Mouse (Mus musculus) forebrain, embryonic 11.5 days (tissue): ENCODE measurements around the gene Hoga1. TPM values are rescaled to one million over a fixed set of nuclear protein-coding genes. Genes with fewer than 3 reads are reported as not detected.
A peak's percentile ranks its signal among the peaks of the same experiment; 100 is the strongest.

Source experiments
- ATAC-seq: fragments of 200-750 bp; cut with Nextera tagmentation; replicated peaks from 2 replicates; pipeline ENCODE4 v1.8.0; 2017; ENCODE audit warnings: moderate TSS enrichment; ENCODE audit not compliant: low FRiP score
- DNase-seq: peaks from one replicate; pipeline ENCODE4 v3.0.0-alpha.2; 2017; ENCODE audit warnings: low spot score
- H3K27ac ChIP-seq: fragments of 300-500 bp; sonication (generic); 2 replicates; pipeline ENCODE4 v1.5.1; 2014; ENCODE audit warnings: low read depth, low read length
- H3K27me3 ChIP-seq: fragments of 300-500 bp; sonication (generic); 2 replicates; pipeline ENCODE4 v1.6.1; 2014; ENCODE audit warnings: mild to moderate bottlenecking, low read length, mixed read lengths; ENCODE audit not compliant: control insufficient read depth, insufficient read depth
- H3K36me3 ChIP-seq: fragments of 300-500 bp; sonication (generic); 2 replicates; pipeline ENCODE4 v1.6.1; 2014; ENCODE audit warnings: mild to moderate bottlenecking, low read length, moderate library complexity, mixed read lengths; ENCODE audit not compliant: control insufficient read depth, insufficient read depth
- H3K4me1 ChIP-seq: fragments of 300-500 bp; sonication (generic); replicated peaks from 2 replicates; pipeline ENCODE4 v1.6.1; 2014; ENCODE audit warnings: low read length, mixed read lengths; ENCODE audit not compliant: control insufficient read depth, insufficient read depth
- H3K4me2 ChIP-seq: fragments of 300-500 bp; sonication (generic); 2 replicates; pipeline ENCODE4 v1.6.1; 2014; ENCODE audit warnings: low read depth, mild to moderate bottlenecking, low read length, moderate library complexity, mixed read lengths; ENCODE audit not compliant: severe bottlenecking
- H3K4me3 ChIP-seq: fragments of 300-500 bp; sonication (generic); 2 replicates; pipeline ENCODE4 v1.5.1; 2014; ENCODE audit warnings: low read depth, low read length
- H3K9ac ChIP-seq: fragments of 300-500 bp; sonication (generic); 2 replicates; pipeline ENCODE4 v1.6.1; 2014; ENCODE audit warnings: low read length
- H3K9me3 ChIP-seq: fragments of 300-500 bp; sonication (generic); 2 replicates; pipeline ENCODE4 v1.6.1; 2016; ENCODE audit warnings: low read length, mixed read lengths; ENCODE audit not compliant: control insufficient read depth
- WGBS: fragments of 180-500 bp; shearing (Covaris S2); extraction: QIAGEN DNeasy Blood & Tissue Kit; methylation state at CpG from one replicate; pipeline ENCODE4 v1.1.7; 2014; 5-methylcytosine and 5-hydroxymethylcytosine counted together
- polyA plus RNA-seq: library from polyadenylated mRNA; unstranded; fragments of >200 nt; fragmentation: Nextera tagmentation; extraction: Ambion mirVana; gene quantifications from 2 replicates; pipeline ENCODE4 v1.2.1, GENCODE M21; 2014

The Hoga1 gene
- polyA plus RNA-seq, 1 experiment from 2014 or later, result 1.1 TPM

DNA sequence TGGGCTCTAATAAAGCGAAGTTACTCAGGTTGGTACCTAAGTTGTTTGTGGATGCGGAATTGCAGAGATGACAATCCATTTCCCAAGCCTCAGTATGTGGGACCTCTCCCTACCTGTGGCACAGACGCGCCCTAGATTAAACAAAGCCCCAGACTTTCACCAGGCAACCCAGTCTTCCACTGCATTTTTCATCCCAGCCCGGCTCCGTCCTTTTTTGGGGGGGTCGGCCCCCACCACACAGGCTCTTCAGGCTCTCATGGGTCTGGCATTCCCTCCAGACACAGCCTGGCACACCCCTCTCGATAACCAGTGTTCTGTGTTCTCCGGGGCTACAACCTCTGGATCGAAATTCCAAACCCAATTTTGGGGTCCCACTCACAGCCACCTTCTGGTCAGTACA lies 40.3 kb downstream of the Hoga1 start:
- no peak for ATAC-seq
- Histone ChIP-seq H3K27ac (no peak overlapping the region), H3K4me1 (peaks cover 6% of the 10 kb centered on the region; the same call in 1 of the 2 replicates), H3K36me3 (no peaks in the 10 kb centered on the region), H3K27me3 (no peaks in the 10 kb centered on the region), H3K4me3 (peak overlapping the region; percentile 76), H3K9me3 (no peaks in the 10 kb centered on the region), H3K4me2 (peak overlapping the region; percentile 81), H3K9ac (peak overlapping the region; percentile 83)
- no peak for DNase-seq
- WGBS, result 8% methylated on average over 10 of the region's 10 CpGs

DNA sequence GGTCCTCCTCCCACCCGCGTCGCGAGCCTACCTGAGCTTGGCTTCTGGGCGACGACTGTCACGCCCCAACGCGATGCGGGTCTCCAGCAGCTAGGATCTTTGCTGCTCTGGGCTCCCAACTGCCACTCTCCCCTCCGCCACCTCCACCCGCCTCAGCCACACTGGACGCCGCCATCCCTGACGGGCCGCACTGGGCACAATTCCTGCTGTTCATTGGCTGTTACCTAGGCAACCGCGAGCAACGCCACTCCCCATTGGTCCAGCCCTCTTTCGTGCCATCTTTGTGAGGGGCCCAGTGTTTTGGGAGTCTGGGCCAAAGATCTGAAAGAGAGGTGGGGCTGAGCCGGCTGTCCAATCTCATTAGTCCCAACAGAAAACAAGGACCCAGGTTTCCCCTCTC lies 40.8 kb downstream of the Hoga1 start, which contains the start of gene Morn4:
Gene Morn4, minus strand, starts transcription at position 192 of the 400 bp plus-strand sequence.
- 0% methylated on average over 21 of the region's 21 CpGs for WGBS
- peak within 1 kb of the TSS; percentile 81 for H3K4me2 ChIP-seq

DNA sequence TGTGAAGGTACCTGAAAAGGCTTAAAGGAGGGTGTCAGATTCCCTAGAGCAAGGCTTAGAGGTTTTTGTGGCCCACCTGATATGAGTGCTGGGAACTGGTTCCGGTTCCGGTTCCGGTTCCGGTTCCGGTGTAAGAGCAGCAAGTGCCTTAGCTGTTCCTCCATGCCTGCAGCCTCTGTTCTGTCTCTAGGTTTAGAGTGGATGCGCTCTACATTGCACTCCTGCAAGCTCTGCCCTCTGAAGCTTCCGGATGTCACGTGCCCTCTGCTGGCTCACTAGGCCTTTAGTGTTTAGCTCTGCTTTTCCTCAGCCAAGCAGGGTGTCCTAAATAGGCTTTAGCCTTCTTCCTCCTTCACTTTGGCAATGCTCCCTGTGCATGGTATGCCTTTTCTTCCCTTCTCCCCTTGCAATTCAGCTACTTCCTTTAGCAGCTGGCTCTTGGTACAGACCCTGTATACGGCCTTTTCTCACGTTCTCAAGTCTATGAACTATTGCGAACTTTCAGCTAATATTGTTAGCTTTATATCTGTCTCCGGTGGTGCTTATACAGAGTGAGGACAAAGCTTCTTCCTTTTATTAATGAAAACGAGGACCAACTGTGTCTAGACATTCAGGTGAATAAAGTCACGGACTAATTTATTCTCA lies 43.8 kb downstream of the Hoga1 start:
- Histone ChIP-seq H3K9me3 (no peaks in the 10 kb centered on the region), H3K4me3 (no peak overlapping the region; the same call in 1 of the 2 replicates), H3K4me2 (peak overlapping the region; percentile 55), H3K27me3 (no peaks in the 10 kb centered on the region), H3K9ac (0 out of 2 replicates have a peak overlapping the region, but pooled peaks have one; percentile 5), H3K27ac (0 out of 2 replicates have a peak overlapping the region, but pooled peaks have one; percentile 57), H3K36me3 (no peaks in the 10 kb centered on the region), H3K4me1 (peaks cover 11% of the 10 kb centered on the region; the same call in 1 of the 2 replicates)
- 18% methylated on average over 14 of the region's 14 CpGs for WGBS
- ATAC-seq (no peak), DNase-seq (peak; percentile 64)

More for the DNA sequence above, 40.8 kb downstream of the Hoga1 start, which contains the start of gene Morn4:
- Histone ChIP-seq H3K4me3 (peak within 1 kb of the TSS; percentile 76), H3K27me3 (no peaks in the 10 kb centered on the region), H3K9me3 (no peaks in the 10 kb centered on the region), H3K36me3 (no peaks in the 10 kb centered on the region), H3K9ac (peak within 1 kb of the TSS; percentile 83), H3K27ac (peak within 1 kb of the TSS; percentile 41), H3K4me1 (peaks cover 7% of the 10 kb centered on the region; the same call in 1 of the 2 replicates)
- ATAC-seq (peak; percentile 89), DNase-seq (peak; percentile 95)

DNA sequence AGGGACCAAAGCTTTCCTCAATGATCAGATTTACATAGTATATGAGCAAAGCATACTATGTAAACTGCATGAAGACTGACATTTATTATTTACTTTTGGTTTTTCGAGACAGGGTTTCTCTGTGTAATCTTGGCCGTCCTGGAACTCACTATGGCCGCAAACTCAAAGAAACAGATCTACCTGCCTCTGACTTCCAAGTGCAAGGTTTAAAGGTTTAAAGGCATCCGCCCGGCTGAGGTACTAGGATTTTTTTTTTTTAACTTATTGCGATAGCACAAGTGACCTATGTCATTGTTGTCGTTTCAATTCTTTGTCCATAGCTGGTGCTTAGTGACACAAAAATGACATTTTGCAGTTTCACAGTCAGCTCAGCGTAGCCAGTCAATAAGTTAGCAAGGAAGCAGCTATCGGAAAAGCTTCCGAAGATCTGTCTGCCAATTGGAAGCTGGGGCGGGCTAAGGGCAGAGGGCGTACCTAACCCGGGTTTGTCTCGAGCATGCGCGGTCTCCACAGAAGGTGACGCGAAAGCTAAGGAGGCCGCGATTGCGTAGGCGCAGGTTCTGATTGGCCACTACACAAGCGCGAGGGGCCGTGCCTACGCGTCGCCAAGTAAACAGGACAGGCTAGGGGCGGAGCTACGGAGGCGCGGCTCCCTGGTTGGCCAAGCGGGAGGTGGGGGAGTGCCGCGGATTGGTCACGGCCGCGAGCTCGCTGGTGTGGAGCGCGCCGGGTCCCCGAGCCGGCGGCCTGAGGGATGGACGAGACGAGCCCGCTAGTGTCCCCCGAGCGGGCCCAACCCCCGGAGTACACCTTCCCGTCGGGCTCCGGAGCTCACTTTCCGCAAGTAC lies 44.6 kb downstream of the Hoga1 start, which contains the start of gene Pi4k2a:
Gene Pi4k2a, plus strand, starts transcription at position 723 of the 848 bp plus-strand sequence.
- Histone ChIP-seq H3K9me3 (no peaks in the 10 kb centered on the region), H3K4me3 (peak within 1 kb of the TSS; percentile 91), H3K4me2 (peak within 1 kb of the TSS; percentile 94), H3K27ac (peak within 1 kb of the TSS; percentile 57), H3K9ac (peak within 1 kb of the TSS; percentile 86), H3K27me3 (no peaks in the 10 kb centered on the region), H3K4me1 (peaks cover 11% of the 10 kb centered on the region; the same call in 1 of the 2 replicates), H3K36me3 (no peaks in the 10 kb centered on the region; the same call in 1 of the 2 replicates)
- ATAC-seq (peak; percentile 97), DNase-seq (peak; percentile 99)
- WGBS, result under 1% methylated on average over 55 of the region's 55 CpGs

DNA sequence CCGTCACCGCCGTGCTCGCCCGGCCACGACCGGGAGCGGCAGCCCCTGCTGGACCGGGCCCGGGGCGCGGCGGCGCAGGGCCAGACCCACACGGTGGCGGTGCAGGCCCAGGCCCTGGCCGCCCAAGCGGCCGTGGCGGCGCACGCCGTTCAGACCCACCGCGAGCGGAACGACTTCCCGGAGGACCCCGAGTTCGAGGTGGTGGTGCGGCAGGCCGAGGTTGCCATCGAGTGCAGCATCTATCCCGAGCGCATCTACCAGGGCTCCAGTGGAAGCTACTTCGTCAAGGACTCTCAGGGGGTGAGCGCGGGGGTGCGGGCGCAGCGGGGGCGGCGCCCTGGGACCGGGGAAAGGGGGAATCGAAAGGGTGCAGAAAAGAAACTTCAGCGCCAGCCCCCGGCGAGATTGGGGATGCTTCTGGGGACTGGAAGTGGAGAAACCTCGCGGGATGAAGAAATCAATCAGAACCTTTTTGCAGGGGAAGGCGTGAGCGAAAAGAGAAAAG lies 45.3 kb downstream of the Hoga1 start:
- Histone ChIP-seq H3K27me3 (no peaks in the 10 kb centered on the region), H3K4me2 (peak overlapping the region; percentile 94), H3K4me1 (peaks cover 8% of the 10 kb centered on the region; the same call in 1 of the 2 replicates), H3K36me3 (no peaks in the 10 kb centered on the region; the same call in 1 of the 2 replicates), H3K9ac (peak overlapping the region; percentile 86), H3K27ac (peak overlapping the region; percentile 46; the same call in 1 of the 2 replicates), H3K9me3 (no peaks in the 10 kb centered on the region), H3K4me3 (peak overlapping the region; percentile 91)
- DNase-seq (no peak), ATAC-seq (peak; percentile 66)
- WGBS, result under 1% methylated on average over 52 of the region's 52 CpGs

DNA sequence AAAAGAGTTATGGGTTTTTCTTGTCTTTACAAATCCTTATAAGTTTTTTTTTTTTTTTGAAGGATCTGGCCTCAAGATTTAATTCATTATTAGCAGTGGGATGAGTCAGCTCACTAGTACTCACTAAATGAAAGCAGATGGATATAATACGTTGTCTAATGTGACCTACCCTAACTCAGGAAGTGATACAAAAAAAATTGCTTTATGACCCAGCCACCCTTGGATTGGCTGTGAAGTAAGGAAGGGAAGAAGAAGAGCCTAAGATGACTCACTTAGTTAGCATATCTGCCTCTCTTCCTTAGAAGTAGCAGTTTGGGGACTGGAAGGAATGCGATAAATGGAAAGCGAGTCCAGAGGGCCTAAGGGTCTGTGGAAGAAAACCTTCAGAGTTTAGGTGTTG lies 54.0 kb downstream of the Hoga1 start:
- 91% methylated on average over 3 of the region's 3 CpGs for WGBS
- no peaks in the 10 kb centered on the region for H3K4me1 ChIP-seq
- no peak for DNase-seq
- no peak overlapping the region for H3K4me2 ChIP-seq
- no peaks in the 10 kb centered on the region; the same call in 1 of the 2 replicates for H3K36me3 ChIP-seq
- no peak overlapping the region for H3K27ac ChIP-seq
- no peak overlapping the region for H3K9ac ChIP-seq
- no peaks in the 10 kb centered on the region for H3K27me3 ChIP-seq
- no peaks in the 10 kb centered on the region for H3K9me3 ChIP-seq
- ATAC-seq, result no peak
- H3K4me3 ChIP-seq, result no peak overlapping the region

DNA sequence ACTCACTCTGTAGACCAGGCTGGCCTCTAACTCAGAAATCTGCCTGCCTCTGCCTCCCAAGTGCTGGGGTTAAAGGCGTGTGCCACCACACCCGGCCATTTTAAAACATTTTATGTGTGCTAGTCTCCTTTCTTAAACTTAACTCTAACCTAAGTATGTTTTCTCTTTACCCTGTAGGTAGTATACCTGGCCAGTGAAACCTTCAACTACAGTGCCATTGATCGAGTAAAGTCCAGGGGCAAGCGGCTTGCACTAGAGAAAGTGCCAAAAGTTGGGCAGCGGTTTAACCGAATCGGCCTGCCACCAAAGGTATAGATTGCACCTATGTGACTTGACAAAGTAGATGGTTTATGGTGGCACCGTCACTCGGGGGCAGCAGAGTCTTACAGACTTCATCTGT lies 59.3 kb downstream of the Hoga1 start:
- Histone ChIP-seq H3K4me2 (no peak overlapping the region), H3K9me3 (no peaks in the 10 kb centered on the region), H3K27ac (no peak overlapping the region), H3K36me3 (peaks cover 4% of the 10 kb centered on the region; the same call in 1 of the 2 replicates), H3K9ac (no peak overlapping the region), H3K27me3 (no peaks in the 10 kb centered on the region), H3K4me3 (no peak overlapping the region), H3K4me1 (no peaks in the 10 kb centered on the region)
- 96% methylated on average over 9 of the region's 9 CpGs for WGBS
- ATAC-seq (no peak), DNase-seq (no peak)

DNA sequence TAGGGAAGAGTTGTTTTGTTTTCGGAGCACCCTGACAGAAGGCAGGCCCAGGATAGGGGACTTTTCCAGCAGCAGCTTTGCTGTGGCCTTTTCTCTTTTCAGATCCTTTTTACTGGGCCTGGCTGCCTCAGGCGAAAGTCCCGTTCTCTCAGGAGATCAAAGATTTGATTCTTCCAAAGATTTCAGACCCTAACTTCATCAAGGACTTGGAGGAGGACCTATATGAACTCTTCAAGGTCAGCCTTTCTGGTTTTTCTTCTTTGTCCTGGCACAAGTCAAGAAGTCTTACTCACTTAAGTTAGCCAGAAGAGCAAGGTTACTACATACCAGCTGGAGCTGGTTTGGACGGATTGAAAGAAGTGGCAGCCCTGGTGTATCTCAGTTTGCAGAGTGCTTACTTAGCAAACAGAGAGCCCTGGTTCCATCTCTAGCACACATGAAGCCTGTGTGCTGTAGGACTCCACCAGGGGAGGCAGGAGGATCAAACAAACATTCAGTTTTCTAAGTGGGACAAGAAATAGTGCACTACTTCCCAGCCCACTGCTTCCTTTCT lies 70.4 kb downstream of the Hoga1 start:
- DNase-seq (no peak), ATAC-seq (no peak)
- WGBS, result 83% methylated on average over 4 of the region's 4 CpGs
- no peaks in the 10 kb centered on the region for H3K4me1 ChIP-seq
- no peak overlapping the region for H3K9ac ChIP-seq
- no peaks in the 10 kb centered on the region for H3K27me3 ChIP-seq
- no peaks in the 10 kb centered on the region; the same call in 1 of the 2 replicates for H3K36me3 ChIP-seq
- no peaks in the 10 kb centered on the region for H3K9me3 ChIP-seq
- no peak overlapping the region for H3K4me2 ChIP-seq
- no peak overlapping the region for H3K4me3 ChIP-seq
- no peak overlapping the region for H3K27ac ChIP-seq
